Mouse (Mus musculus) adrenal gland (tissue): ENCODE results near the gene Kremen1.

Experiments
- intact Hi-C: fragments of 180-260 bp; cut with DNase I; formaldehyde crosslinking; loops from one replicate; pipeline ENCODE4 v1.15.1; 2025

Gene Kremen1

GRCm38 (mm10) chr11:5239706-5240690 is 21.4 kb downstream of the Kremen1 start:
- intact Hi-C loops = no loop called here

DNA sequence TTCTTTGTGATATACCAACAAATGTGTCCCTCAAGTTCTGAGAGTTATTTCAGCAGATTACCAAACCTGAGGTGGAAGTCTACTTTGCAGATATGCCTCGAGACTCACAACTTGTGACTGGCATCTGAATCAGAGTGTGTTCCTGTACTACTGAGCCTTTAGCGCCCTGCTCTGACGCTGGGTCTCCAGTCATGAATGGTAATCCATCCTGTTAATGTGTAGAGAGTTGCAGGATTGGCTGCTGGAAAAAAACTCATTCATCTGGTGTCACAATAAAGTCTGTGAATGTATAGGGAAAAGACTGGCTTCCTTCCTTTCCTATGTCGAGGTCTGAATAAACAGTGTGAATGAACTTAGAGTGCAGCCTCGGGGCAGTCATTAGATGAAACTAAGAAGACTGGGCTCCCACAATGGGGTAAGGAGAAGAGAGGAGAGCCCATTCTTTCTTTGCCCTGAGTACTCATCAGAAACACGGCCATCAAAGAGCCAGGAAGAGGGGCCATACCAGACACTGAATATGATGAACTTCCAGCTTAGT is 41.4 kb downstream of the Kremen1 start:
- intact Hi-C loops = no loop called here

GRCm38 (mm10) chr11:5219371-5219770 is 42.0 kb downstream of the Kremen1 start:
- intact Hi-C loops = no loop called here

DNA sequence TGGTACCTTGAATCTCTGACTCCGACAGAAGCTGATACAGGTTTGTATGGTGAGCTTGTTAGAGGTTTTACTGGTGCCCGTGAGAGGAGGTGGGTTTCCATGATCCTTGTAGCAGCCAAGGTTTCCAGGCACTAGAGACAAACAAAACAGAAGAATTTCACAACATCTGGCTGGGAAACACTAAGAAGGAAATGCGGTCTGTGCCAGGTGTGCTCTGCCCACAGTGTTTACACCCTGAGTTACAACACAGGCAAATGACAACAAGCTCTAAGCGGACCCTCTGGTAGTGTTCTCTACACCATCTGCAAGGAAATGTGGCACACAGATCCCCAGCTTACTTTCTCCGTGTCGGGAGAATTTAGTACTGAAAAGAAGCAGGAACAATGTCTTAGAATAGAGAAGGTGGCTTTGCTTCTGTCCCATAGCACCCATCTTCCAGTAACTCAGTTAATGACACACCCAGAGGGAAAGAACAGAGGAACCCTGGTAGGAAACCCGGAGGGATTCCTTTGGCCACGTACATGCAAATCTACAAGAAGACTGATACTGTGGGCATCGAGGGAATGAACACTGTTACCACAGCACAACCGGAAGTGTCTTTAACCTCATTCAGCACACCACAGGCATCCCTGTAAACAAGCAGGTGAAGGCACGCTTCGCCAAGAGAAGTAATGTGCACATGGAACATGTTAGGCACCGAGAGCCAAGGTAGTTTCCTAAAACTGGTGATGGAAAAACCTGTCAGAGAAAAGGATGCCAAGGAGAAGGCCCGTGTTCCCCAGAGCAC is 45.8 kb downstream of the Kremen1 start:
- intact Hi-C loops = no loop called here

- intact Hi-C loops = no loop called here
Observed at GRCm38 (mm10) chr11:5214483-5215040, 46.8 kb downstream of the Kremen1 start.

GRCm38 (mm10) chr11:5203054-5203453 is 58.3 kb downstream of the Kremen1 start:
- intact Hi-C loops = no loop called here

DNA sequence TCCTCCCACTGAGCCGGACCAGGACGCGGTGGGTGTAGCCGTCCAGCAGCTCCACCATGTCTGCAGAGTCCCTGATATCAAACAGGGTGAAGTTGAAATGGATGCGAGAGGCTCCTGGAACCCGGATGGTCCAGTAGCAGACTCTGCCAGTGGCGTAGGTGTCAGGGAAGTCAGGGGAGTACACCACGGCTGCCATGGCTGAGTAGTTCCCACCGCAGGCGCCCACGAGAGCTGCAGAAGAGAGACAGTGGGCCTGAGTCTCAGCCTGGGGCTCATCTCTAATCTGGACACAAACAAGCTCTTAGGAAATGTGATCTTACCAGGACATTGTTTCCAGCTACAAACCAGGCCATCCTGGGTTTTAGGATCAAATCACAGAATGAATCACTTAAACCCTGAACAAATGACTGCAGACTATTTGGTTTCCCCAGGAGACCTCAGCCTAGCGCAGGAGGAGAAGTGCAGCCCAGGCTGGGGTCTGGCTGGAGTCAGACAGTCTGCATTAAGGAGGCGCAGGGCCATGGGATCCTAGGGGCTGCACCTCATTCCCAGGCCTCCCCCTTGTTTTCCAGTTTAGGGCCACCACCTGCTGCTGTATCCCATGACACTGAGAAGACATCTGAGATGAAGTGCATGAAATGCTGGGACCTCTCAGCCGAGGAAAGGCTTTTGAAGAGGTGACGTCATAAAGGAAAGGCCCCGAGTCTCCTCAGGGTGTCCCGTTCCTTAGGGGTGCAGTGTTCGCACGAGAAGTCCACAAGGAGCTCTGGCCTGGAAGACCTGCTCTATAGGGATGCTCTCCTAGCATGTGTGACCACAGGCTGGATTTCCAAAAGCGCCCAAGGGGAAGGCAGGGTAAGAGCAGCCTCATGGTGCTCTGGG is 59.3 kb downstream of the Kremen1 start:
- intact Hi-C loops = no loop called here

- intact Hi-C loops = no loop called here
Observed at GRCm38 (mm10) chr11:5199879-5200278, 61.5 kb downstream of the Kremen1 start.

GRCm38 (mm10) chr11:5197068-5197467 is 64.3 kb downstream of the Kremen1 start:
- intact Hi-C loops = no loop called here

- intact Hi-C loops = no loop called here
Observed at GRCm38 (mm10) chr11:5196583-5196982, 64.8 kb downstream of the Kremen1 start.

DNA sequence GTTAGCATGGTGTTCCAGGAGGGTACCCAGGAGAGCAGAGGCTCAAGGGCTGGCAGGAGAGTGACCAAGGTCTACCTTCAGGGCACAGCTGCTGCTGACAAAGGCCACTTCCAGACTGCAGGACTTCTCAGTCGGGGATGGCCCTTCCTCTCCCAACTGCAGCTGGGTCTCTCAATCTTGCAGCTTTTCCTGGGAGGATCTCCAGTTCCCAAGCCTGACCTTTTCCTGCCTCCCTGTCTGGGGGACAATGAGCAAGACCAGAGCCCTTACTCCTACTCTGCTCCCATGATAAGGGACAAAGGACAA is 67.8 kb downstream of the Kremen1 start:
- intact Hi-C loops = no loop called here

DNA sequence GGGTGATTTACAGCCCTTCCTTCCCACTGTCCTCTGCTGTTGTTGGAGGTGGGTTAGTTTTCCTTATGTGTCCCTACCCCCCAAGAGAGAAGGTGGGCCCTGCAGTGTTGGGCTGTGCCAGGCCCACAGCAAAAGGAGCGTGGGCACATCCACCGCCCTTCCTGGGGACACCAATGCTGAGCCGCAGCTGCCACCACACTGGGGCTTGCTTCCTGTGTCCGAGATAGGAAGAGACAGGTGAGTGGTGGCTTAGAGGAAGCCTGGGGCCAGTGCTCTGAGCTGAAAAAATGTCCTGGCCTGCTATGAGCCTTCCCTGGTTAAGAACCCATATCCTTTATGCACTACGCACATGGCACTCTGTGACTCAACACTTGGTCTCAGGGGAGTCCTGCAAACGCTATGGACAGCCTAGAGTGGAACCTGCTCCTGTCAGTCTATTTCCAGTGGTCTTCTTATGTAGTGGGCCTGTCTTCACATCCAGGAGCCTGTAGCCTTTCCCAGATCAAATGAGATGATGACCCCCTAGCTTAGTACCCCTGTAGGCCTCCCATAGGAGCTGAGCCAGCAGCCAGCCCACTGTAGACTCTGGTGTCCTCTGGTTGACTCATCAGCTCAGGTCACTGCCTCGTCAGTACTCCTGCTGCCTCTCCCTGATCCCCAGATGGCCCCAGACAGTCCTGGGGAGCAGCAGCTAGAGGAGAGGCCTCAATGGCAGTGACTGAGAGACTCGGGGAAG is 68.3 kb downstream of the Kremen1 start:
- intact Hi-C loops = no loop called here

DNA sequence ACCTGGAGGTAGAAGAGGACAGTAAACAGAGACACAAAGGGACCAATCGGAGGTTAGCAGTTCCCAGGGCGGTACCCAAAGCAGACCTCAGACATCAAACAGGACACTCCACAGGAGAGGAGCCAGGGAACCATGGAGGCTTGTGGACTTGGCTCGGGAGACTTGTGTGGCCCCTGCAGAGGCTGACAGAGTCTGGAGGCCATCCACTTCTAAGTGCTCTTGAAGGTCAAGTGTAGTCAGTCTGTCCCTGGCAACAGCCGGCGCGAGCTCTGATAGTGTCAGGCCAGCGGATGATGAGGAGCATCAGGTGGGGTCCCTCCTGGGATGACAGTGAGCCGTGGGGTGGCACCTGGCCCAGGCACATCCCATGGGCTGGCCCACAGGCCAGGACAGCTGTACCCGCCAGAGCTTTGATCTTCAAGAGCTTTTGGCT is 69.3 kb downstream of the Kremen1 start:
- intact Hi-C loops = no loop called here

- intact Hi-C loops = loop anchor here (5.0 kb wide), 1 partner anchor 83 kb away; no protein-coding TSS in a partner anchor
Observed at GRCm38 (mm10) chr11:5189239-5189933, 72.0 kb downstream of the Kremen1 start.

- intact Hi-C loops = loop anchor here (5.0 kb wide), 1 partner anchor 84 kb away; no protein-coding TSS in a partner anchor
Observed at GRCm38 (mm10) chr11:5188170-5188569, 73.2 kb downstream of the Kremen1 start.

GRCm38 (mm10) chr11:5184832-5185231 is 76.5 kb downstream of the Kremen1 start:
- intact Hi-C loops = loop anchor here (5.0 kb wide), 3 partner anchors 68 to 282 kb away; no protein-coding TSS in a partner anchor

DNA sequence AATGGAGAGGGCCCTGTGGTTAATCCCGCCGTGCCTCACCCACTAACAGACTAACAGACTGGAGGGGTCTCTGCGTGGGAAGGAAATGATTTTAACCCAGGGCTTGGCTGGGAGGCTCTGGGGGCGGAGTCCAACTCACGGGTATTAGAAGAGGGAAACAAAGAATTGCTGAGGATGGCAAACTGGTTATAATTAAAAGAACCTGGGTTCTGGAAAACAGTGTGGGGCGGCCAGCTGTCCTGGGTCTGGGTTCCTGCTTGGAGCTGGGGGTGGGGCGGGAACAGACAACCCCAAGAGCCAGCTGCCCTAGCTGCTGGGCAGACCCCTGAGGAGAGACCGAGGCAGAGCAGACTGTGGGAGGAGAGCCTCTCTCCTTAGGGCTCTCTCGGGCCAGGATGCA is 77.1 kb downstream of the Kremen1 start:
- intact Hi-C loops = loop anchor here (5.0 kb wide), 2 partner anchors 67 to 283 kb away; no protein-coding TSS in a partner anchor

DNA sequence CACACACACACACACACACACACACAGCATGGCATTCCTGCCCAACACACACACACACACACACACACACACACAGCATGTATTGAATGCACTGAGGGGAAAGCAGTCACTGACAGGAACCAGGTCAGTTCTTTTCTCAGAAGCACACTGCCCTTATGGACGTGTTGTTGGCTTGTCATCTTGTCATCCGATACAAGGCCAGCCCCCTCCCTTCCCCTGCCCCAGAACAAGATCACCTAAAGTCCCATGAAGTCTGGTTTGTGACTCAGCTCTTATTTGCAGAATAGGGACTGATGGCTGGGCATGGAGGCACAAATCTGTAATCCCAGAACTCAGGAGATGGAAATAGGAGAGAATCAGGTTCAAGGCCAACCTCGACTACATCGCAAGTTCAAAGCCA is 78.5 kb downstream of the Kremen1 start:
- intact Hi-C loops = loop anchor here (5.0 kb wide), 2 partner anchors 66 to 284 kb away; no protein-coding TSS in a partner anchor

- intact Hi-C loops = loop anchor here (5.0 kb wide), 2 partner anchors 65 to 285 kb away; no protein-coding TSS in a partner anchor
Observed at GRCm38 (mm10) chr11:5181850-5182404, 79.4 kb downstream of the Kremen1 start.
